Mouse (Mus musculus): ENCODE measurements around the gene Plppr3. TPM values are rescaled to one million over a fixed set of nuclear protein-coding genes. Genes with fewer than 3 reads are reported as not detected.

Plppr3 gene
- not detected for polyA plus RNA-seq (2014; fragmentation: Illumina TruSeq; extraction: RNeasy Lipid Tissue Mini Kit (QIAGEN cat#74804); ENCODE audit: low read depth, low replicate concordance)

GRCm38 (mm10) chr10:79874290-79874862, at the start of gene Plppr3, which contains the start of gene Prtn3:
Gene Plppr3 (minus strand): TSS chr10:79874634.
Gene Prtn3 (plus strand): TSS chr10:79874476.

GRCm38 (mm10) chr10:79920958-79921535, 46.6 kb upstream of the Plppr3 start, which contains the start of gene R3hdm4:
Gene R3hdm4 (minus strand): TSS chr10:79921208.

GRCm38 (mm10) chr10:79916808-79917531, 42.5 kb upstream of the Plppr3 start, which contains the start of gene Kiss1r:
Gene Kiss1r (plus strand): TSS chr10:79916971.

GRCm38 (mm10) chr10:79910556-79910955, 36.1 kb upstream of the Plppr3 start, which contains the start of gene Gm26602:
Gene Gm26602 (plus strand): TSS chr10:79910856.

GRCm38 (mm10) chr10:79908167-79909091, 34.0 kb upstream of the Plppr3 start, which contains the start of gene Med16:
Gene Med16 (minus strand): TSS chr10:79908923.

GRCm38 (mm10) chr10:79890670-79891069, 16.2 kb upstream of the Plppr3 start, which contains the start of gene Cfd:
Gene Cfd (plus strand): TSS chr10:79890853.

GRCm38 (mm10) chr10:79886054-79886453, 11.6 kb upstream of the Plppr3 start, which contains the start of gene Elane:
Gene Elane (plus strand): TSS chr10:79886247.

GRCm38 (mm10) chr10:79853860-79854795, 20.3 kb downstream of the Plppr3 start, which contains the start of gene Ptbp1:
Gene Ptbp1 (plus strand): TSS chr10:79854427.

GRCm38 (mm10) chr10:79820782-79821181, 53.7 kb downstream of the Plppr3 start, which contains the start of gene Misp:
Gene Misp (plus strand): TSS chr10:79820989.

Other genes starting within 250 kb of the Plppr3 start
- gene Shc2, start 236.7 kb downstream of the Plppr3 start, polyA plus RNA-seq (2014; fragmentation: Illumina TruSeq; extraction: RNeasy Lipid Tissue Mini Kit (QIAGEN cat#74804); ENCODE audit: low read depth, low replicate concordance) = not detected
- gene Odf3l2, start 228.9 kb downstream of the Plppr3 start, polyA plus RNA-seq (2014; fragmentation: Illumina TruSeq; extraction: RNeasy Lipid Tissue Mini Kit (QIAGEN cat#74804); ENCODE audit: low read depth, low replicate concordance) = not detected
- not detected for gene Madcam1, start 210.1 kb downstream of the Plppr3 start, polyA plus RNA-seq (2014; fragmentation: Illumina TruSeq; extraction: RNeasy Lipid Tissue Mini Kit (QIAGEN cat#74804); ENCODE audit: low read depth, low replicate concordance)
- gene Tpgs1, start 205.3 kb downstream of the Plppr3 start, polyA plus RNA-seq (2014; fragmentation: Illumina TruSeq; extraction: RNeasy Lipid Tissue Mini Kit (QIAGEN cat#74804); ENCODE audit: low read depth, low replicate concordance) = not detected
- gene Cdc34, start 192.4 kb downstream of the Plppr3 start, polyA plus RNA-seq (2014; fragmentation: Illumina TruSeq; extraction: RNeasy Lipid Tissue Mini Kit (QIAGEN cat#74804); ENCODE audit: low read depth, low replicate concordance) = 7.5 TPM
- gene Gzmm, start 185.6 kb downstream of the Plppr3 start, polyA plus RNA-seq (2014; fragmentation: Illumina TruSeq; extraction: RNeasy Lipid Tissue Mini Kit (QIAGEN cat#74804); ENCODE audit: low read depth, low replicate concordance) = not detected
- gene Bsg, start 170.1 kb downstream of the Plppr3 start, polyA plus RNA-seq (2014; fragmentation: Illumina TruSeq; extraction: RNeasy Lipid Tissue Mini Kit (QIAGEN cat#74804); ENCODE audit: low read depth, low replicate concordance) = 261 TPM
- not detected for gene Hcn2, start 158.0 kb downstream of the Plppr3 start, polyA plus RNA-seq (2014; fragmentation: Illumina TruSeq; extraction: RNeasy Lipid Tissue Mini Kit (QIAGEN cat#74804); ENCODE audit: low read depth, low replicate concordance)
- gene Polrmt, start 128.1 kb downstream of the Plppr3 start, polyA plus RNA-seq (2014; fragmentation: Illumina TruSeq; extraction: RNeasy Lipid Tissue Mini Kit (QIAGEN cat#74804); ENCODE audit: low read depth, low replicate concordance) = 4.2 TPM
- gene Fgf22, start 119.6 kb downstream of the Plppr3 start, polyA plus RNA-seq (2014; fragmentation: Illumina TruSeq; extraction: RNeasy Lipid Tissue Mini Kit (QIAGEN cat#74804); ENCODE audit: low read depth, low replicate concordance) = not detected
- gene Rnf126, start 107.7 kb downstream of the Plppr3 start, polyA plus RNA-seq (2014; fragmentation: Illumina TruSeq; extraction: RNeasy Lipid Tissue Mini Kit (QIAGEN cat#74804); ENCODE audit: low read depth, low replicate concordance) = 0.93 TPM
- gene Fstl3, start 97.4 kb downstream of the Plppr3 start, polyA plus RNA-seq (2014; fragmentation: Illumina TruSeq; extraction: RNeasy Lipid Tissue Mini Kit (QIAGEN cat#74804); ENCODE audit: low read depth, low replicate concordance) = not detected
- gene Prss57, start 83.7 kb downstream of the Plppr3 start, polyA plus RNA-seq (2014; fragmentation: Illumina TruSeq; extraction: RNeasy Lipid Tissue Mini Kit (QIAGEN cat#74804); ENCODE audit: low read depth, low replicate concordance) = not detected
- not detected for gene Palm, start 81.1 kb downstream of the Plppr3 start, polyA plus RNA-seq (2014; fragmentation: Illumina TruSeq; extraction: RNeasy Lipid Tissue Mini Kit (QIAGEN cat#74804); ENCODE audit: low read depth, low replicate concordance)
- gene Misp, start 53.6 kb downstream of the Plppr3 start, polyA plus RNA-seq (2014; fragmentation: Illumina TruSeq; extraction: RNeasy Lipid Tissue Mini Kit (QIAGEN cat#74804); ENCODE audit: low read depth, low replicate concordance) = not detected
- 29.0 TPM for gene Ptbp1, start 20.2 kb downstream of the Plppr3 start, polyA plus RNA-seq (2014; fragmentation: Illumina TruSeq; extraction: RNeasy Lipid Tissue Mini Kit (QIAGEN cat#74804); ENCODE audit: low read depth, low replicate concordance)
- not detected for gene Prtn3, start 158 bp downstream of the Plppr3 start, polyA plus RNA-seq (2014; fragmentation: Illumina TruSeq; extraction: RNeasy Lipid Tissue Mini Kit (QIAGEN cat#74804); ENCODE audit: low read depth, low replicate concordance)
- gene Elane, start 11.6 kb upstream of the Plppr3 start, polyA plus RNA-seq (2014; fragmentation: Illumina TruSeq; extraction: RNeasy Lipid Tissue Mini Kit (QIAGEN cat#74804); ENCODE audit: low read depth, low replicate concordance) = not detected
- not detected for gene Cfd, start 16.2 kb upstream of the Plppr3 start, polyA plus RNA-seq (2014; fragmentation: Illumina TruSeq; extraction: RNeasy Lipid Tissue Mini Kit (QIAGEN cat#74804); ENCODE audit: low read depth, low replicate concordance)
- not detected for gene Med16, start 34.3 kb upstream of the Plppr3 start, polyA plus RNA-seq (2014; fragmentation: Illumina TruSeq; extraction: RNeasy Lipid Tissue Mini Kit (QIAGEN cat#74804); ENCODE audit: low read depth, low replicate concordance)
- not detected for gene Gm26602, start 36.2 kb upstream of the Plppr3 start, polyA plus RNA-seq (2014; fragmentation: Illumina TruSeq; extraction: RNeasy Lipid Tissue Mini Kit (QIAGEN cat#74804); ENCODE audit: low read depth, low replicate concordance)
- not detected for gene Kiss1r, start 42.3 kb upstream of the Plppr3 start, polyA plus RNA-seq (2014; fragmentation: Illumina TruSeq; extraction: RNeasy Lipid Tissue Mini Kit (QIAGEN cat#74804); ENCODE audit: low read depth, low replicate concordance)
- 5.4 TPM for gene R3hdm4, start 46.6 kb upstream of the Plppr3 start, polyA plus RNA-seq (2014; fragmentation: Illumina TruSeq; extraction: RNeasy Lipid Tissue Mini Kit (QIAGEN cat#74804); ENCODE audit: low read depth, low replicate concordance)
- gene Arid3a, start 52.4 kb upstream of the Plppr3 start, polyA plus RNA-seq (2014; fragmentation: Illumina TruSeq; extraction: RNeasy Lipid Tissue Mini Kit (QIAGEN cat#74804); ENCODE audit: low read depth, low replicate concordance) = 0.19 TPM
- gene Wdr18, start 85.5 kb upstream of the Plppr3 start, polyA plus RNA-seq (2014; fragmentation: Illumina TruSeq; extraction: RNeasy Lipid Tissue Mini Kit (QIAGEN cat#74804); ENCODE audit: low read depth, low replicate concordance) = 1.8 TPM
- not detected for gene Grin3b, start 96.1 kb upstream of the Plppr3 start, polyA plus RNA-seq (2014; fragmentation: Illumina TruSeq; extraction: RNeasy Lipid Tissue Mini Kit (QIAGEN cat#74804); ENCODE audit: low read depth, low replicate concordance)
- 1.4 TPM for gene Tmem259, start 109.7 kb upstream of the Plppr3 start, polyA plus RNA-seq (2014; fragmentation: Illumina TruSeq; extraction: RNeasy Lipid Tissue Mini Kit (QIAGEN cat#74804); ENCODE audit: low read depth, low replicate concordance)
- 0.66 TPM for gene Cnn2, start 114.0 kb upstream of the Plppr3 start, polyA plus RNA-seq (2014; fragmentation: Illumina TruSeq; extraction: RNeasy Lipid Tissue Mini Kit (QIAGEN cat#74804); ENCODE audit: low read depth, low replicate concordance)
- gene Abca7, start 121.9 kb upstream of the Plppr3 start, polyA plus RNA-seq (2014; fragmentation: Illumina TruSeq; extraction: RNeasy Lipid Tissue Mini Kit (QIAGEN cat#74804); ENCODE audit: low read depth, low replicate concordance) = 0.08 TPM
- gene Arhgap45, start 142.0 kb upstream of the Plppr3 start, polyA plus RNA-seq (2014; fragmentation: Illumina TruSeq; extraction: RNeasy Lipid Tissue Mini Kit (QIAGEN cat#74804); ENCODE audit: low read depth, low replicate concordance) = 0.13 TPM
- gene Polr2e, start 165.2 kb upstream of the Plppr3 start, polyA plus RNA-seq (2014; fragmentation: Illumina TruSeq; extraction: RNeasy Lipid Tissue Mini Kit (QIAGEN cat#74804); ENCODE audit: low read depth, low replicate concordance) = 0.85 TPM
- gene Gpx4, start 172.5 kb upstream of the Plppr3 start, polyA plus RNA-seq (2014; fragmentation: Illumina TruSeq; extraction: RNeasy Lipid Tissue Mini Kit (QIAGEN cat#74804); ENCODE audit: low read depth, low replicate concordance) = 73.4 TPM
- 0.64 TPM for gene Sbno2, start 230.9 kb upstream of the Plppr3 start, polyA plus RNA-seq (2014; fragmentation: Illumina TruSeq; extraction: RNeasy Lipid Tissue Mini Kit (QIAGEN cat#74804); ENCODE audit: low read depth, low replicate concordance)
- gene Stk11, start 241.2 kb upstream of the Plppr3 start, polyA plus RNA-seq (2014; fragmentation: Illumina TruSeq; extraction: RNeasy Lipid Tissue Mini Kit (QIAGEN cat#74804); ENCODE audit: low read depth, low replicate concordance) = 9.5 TPM

Data from liver, adult 10 weeks (tissue).